Mouse (Mus musculus): ENCODE measurements at regions not wholly inside any gene's neighbourhood (a gene's known extent, or its start where the extent isn't known, plus 50 kb on each side); places are given as distances from the start of the nearest gene placed in this dataset.

DNA sequence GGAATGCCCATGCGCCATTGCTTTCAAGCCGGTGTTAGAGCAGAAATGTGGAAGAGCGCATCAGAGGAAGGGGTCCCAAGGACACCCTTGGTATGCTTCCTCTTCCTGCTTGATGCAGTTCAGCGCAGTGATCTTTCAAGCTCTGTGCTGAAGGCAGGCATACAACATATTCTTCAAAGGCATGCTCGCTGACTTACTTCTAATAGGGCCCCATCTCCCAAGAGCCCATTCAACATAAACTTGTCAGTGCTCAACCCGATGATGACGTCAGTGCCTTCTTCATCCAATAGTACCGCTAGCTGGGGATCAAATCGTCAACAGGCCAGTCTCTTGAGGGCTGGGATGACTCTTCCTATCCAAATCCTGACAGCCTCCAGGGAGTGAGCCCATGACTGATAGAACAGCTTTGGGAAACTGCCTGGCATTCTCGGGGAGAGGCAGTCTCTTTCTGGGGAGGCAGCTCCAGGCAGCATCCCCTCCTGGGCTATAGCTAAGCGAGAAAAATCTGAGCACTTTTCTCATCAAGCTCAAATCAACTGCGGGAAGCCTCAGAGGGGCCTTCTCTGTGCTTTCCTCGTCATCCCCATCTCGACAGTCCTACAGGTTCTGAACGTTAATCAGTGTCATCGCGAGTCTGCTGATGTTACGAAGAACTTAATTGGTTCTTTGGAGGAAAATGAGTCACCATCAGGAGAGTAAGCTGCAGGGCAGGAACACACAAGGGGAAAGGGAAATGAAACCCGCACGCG, 159.4 kb upstream of the Ppp2r3a start:
- Histone ChIP-seq H3K27ac (no peak overlapping the region), H3K4me3 (no peak overlapping the region)
- no peak for DNase-seq (ENCODE audit: low spot score in 2 of 2)
- no peak for TF ChIP-seq CTCF (conservative IDR thresholded peaks at IDR 0.05)

DNA sequence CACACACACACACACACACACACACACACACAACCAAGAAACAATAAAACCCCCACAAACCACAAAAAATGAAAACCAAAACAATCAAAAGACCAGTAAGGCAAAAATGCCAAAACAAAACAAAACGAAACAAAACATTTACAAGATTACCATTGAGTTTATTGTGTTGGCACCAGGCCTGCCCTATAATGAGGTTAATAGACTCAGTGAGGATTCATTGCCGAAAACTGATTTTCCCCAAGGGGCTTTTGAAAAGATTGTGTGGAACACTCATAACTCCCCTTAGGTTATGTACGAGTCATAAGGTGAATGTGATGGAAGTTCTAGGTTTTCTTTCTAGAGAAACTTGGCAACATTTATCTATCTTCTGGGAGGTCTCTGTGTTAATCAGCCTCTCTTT, 158.8 kb upstream of the Ppp2r3a start:
- no peak for DNase-seq (ENCODE audit: low spot score in 2 of 2)
- Histone ChIP-seq H3K27ac (no peak overlapping the region), H3K4me3 (no peak overlapping the region)
- TF ChIP-seq CTCF (conservative IDR thresholded peaks at IDR 0.05), result no peak

- Histone ChIP-seq H3K4me3 (no peak overlapping the region), H3K27ac (peak overlapping the region; percentile 46; the same call in 1 of the 2 replicates)
- DNase-seq (ENCODE audit: low spot score in 2 of 2), result no peak
- TF ChIP-seq CTCF (conservative IDR thresholded peaks at IDR 0.05), result no peak
Measured at GRCm38 (mm10) chr9:101408116-101408515, 156.5 kb upstream of the Ppp2r3a start.

GRCm38 (mm10) chr9:101407141-101407540, 155.5 kb upstream of the Ppp2r3a start:
- no peak for TF ChIP-seq CTCF (conservative IDR thresholded peaks at IDR 0.05)
- peak in 1 of 2 experiments; percentile 51 for DNase-seq (ENCODE audit: low spot score in 2 of 2)
- Histone ChIP-seq H3K27ac (peak overlapping the region; percentile 46; the same call in 1 of the 2 replicates), H3K4me3 (no peak overlapping the region)

DNA sequence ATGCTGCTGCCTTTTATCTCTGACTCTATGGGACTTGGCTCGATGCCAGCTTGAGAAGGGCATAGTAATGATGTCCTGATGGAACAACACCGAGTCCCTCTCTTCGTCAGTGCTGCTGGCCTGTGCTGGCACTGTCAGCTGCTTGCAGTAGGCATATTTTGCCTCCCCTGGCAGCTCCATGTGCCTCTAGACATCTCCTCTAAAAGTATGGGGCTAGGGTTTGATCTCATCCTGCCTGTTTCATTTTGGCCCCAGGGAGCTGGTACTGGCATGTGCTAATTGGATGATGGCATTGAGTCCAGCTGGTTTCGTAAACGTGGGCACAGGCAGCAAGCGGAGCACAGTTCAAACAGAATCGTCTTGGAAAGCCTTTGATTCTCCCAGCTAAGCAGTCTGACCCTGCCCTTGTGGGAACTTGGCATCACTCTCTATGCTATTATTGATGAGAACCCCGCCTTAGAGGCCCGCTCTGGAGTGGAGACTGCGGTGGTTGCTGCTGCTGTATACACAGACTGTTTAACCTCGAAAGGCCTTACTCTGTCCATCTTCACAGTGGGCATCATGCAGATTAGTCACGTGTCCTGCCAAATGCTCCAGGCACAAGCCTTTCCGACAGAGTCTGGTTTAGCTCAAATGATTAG, 153.0 kb upstream of the Ppp2r3a start:
- DNase-seq (ENCODE audit: low spot score in 2 of 2), result peak; percentile 21 to 24
- TF ChIP-seq CTCF (conservative IDR thresholded peaks at IDR 0.05), result no peak
- peak overlapping the region; percentile 12; the same call in 1 of the 2 replicates for H3K27ac ChIP-seq
- H3K4me3 ChIP-seq, result no peak overlapping the region; the same call in 1 of the 2 replicates

GRCm38 (mm10) chr9:101404034-101404433, 152.4 kb upstream of the Ppp2r3a start:
- H3K4me3 ChIP-seq, result no peak overlapping the region
- H3K27ac ChIP-seq, result no peak overlapping the region
- DNase-seq (ENCODE audit: low spot score in 2 of 2), result no peak
- TF ChIP-seq CTCF (conservative IDR thresholded peaks at IDR 0.05), result no peak

- H3K27ac ChIP-seq, result no peak overlapping the region
- DNase-seq (ENCODE audit: low spot score in 2 of 2), result no peak
- no peak overlapping the region for H3K4me3 ChIP-seq
- no peak for TF ChIP-seq CTCF (conservative IDR thresholded peaks at IDR 0.05)
Measured at GRCm38 (mm10) chr9:101402544-101403194, 151.1 kb upstream of the Ppp2r3a start.

- no peak for TF ChIP-seq CTCF (conservative IDR thresholded peaks at IDR 0.05)
- no peak for DNase-seq (ENCODE audit: low spot score in 2 of 2)
- Histone ChIP-seq H3K4me3 (no peak overlapping the region), H3K27ac (no peak overlapping the region)
Measured at GRCm38 (mm10) chr9:101401416-101401815, 149.8 kb upstream of the Ppp2r3a start.

- no peak overlapping the region for H3K27ac ChIP-seq
- no peak for DNase-seq (ENCODE audit: low spot score in 2 of 2)
- TF ChIP-seq CTCF (conservative IDR thresholded peaks at IDR 0.05), result peak; percentile 55
- no peak overlapping the region for H3K4me3 ChIP-seq
Measured at GRCm38 (mm10) chr9:101398858-101399257, 147.3 kb upstream of the Ppp2r3a start.

DNA sequence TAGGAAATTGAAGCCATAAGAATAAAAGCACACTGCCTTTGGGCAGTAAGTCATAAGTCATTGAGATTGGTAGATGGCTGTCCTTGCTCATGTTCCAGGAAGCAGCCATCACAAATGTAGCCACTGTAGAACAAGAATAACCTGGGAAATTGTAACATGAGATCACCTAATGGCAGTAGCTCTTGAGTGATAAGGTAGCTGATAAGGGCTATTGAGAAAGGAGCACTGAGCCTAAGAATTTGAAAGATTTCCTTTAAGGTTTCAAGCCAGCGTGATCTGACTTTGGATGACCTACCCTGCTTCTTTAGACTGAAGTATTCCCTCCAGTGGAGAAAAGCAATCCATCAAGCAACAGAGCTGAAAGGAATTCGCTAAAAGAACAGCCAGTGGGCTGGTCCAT, 117.8 kb upstream of the Ppp2r3a start:
- TF ChIP-seq CTCF (conservative IDR thresholded peaks at IDR 0.05), result no peak
- H3K4me3 ChIP-seq, result no peak overlapping the region
- no peak overlapping the region for H3K27ac ChIP-seq
- no peak for DNase-seq (ENCODE audit: low spot score in 2 of 2)

- Histone ChIP-seq H3K4me3 (no peak overlapping the region), H3K27ac (no peak overlapping the region)
- DNase-seq (ENCODE audit: low spot score in 2 of 2), result no peak
- no peak for TF ChIP-seq CTCF (conservative IDR thresholded peaks at IDR 0.05)
Measured at GRCm38 (mm10) chr9:101356607-101357006, 105.0 kb upstream of the Ppp2r3a start.

DNA sequence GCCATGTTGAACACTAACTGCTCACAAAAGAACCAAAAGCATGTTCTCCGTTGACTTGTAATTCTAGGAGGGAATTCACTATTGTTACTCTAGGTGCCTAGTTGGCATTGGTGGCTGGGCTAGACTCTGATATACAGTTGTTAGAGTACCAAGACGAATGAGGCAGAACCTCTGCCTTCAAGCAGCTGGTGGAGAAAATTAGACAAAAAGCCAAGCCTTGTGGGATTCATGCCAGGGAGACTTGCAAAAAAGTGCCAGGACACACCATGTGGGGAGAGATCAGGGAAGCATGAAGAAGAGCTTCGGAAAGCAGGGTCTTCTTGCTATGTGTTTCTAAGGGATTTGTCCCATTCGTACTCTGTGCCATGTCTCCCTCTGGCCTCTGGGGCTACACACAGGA, 97.2 kb upstream of the Ppp2r3a start:
- DNase-seq (ENCODE audit: low spot score in 2 of 2), result no peak
- TF ChIP-seq CTCF (conservative IDR thresholded peaks at IDR 0.05), result no peak
- no peak overlapping the region for H3K27ac ChIP-seq

DNA sequence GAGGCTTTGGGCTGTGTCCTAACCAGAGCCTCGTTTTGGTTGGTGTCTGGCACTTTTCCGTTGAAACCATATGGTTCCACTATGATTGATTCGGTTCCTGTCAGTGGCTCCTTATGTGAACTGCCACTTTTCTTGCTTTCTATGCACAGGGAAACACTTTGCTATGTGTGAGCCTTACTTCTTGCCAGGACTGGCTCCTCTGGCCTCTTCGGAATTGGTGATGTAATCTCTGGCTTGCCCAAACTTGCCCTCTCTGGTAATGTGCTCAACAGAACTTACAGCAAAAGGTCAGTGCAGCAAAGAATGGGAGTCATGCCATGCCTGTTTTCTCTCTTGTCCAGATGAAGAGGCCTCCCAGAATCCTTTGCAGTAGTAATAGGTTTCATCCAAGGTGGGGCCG, 91.3 kb upstream of the Ppp2r3a start:
- Histone ChIP-seq H3K27ac (no peak overlapping the region), H3K4me3 (no peak overlapping the region)
- DNase-seq (ENCODE audit: low spot score in 2 of 2), result no peak
- TF ChIP-seq CTCF (conservative IDR thresholded peaks at IDR 0.05), result no peak

More for the DNA sequence above, 97.2 kb upstream of the Ppp2r3a start:
- no peak overlapping the region for H3K4me3 ChIP-seq
